ENCODE assay signal across 8 mouse cellular contexts in genomic region chr14:31384366-31385323, GRCm38 (mm10). TPM values are rescaled to one million over a fixed set of nuclear protein-coding genes. Genes with fewer than 3 reads are reported as not detected.
DNase-seq lines count a peak whose midpoint lies in the region; ATAC-seq and TF ChIP-seq lines count a peak whose summit lies in the region.

No protein-coding gene starts in this region.

- peak; percentile 82 for DNase-seq in brain, adult 2 months (ENCODE audit: low read depth, low spot score)
- DNase-seq in liver, postnatal 0 days, result peak; percentile 55
- DNase-seq in ovary, postnatal 14 days (ENCODE audit: low spot score), result no peak

- no peak overlapping the region for H3K4me3 ChIP-seq in liver, embryonic 15.5 days (replicated peaks)
- H3K4me3 ChIP-seq in liver, embryonic 12.5 days, result no peak overlapping the region
- no peak overlapping the region for H3K4me3 ChIP-seq in heart, embryonic 16.5 days (ENCODE audit: low read length)
- H3K4me3 ChIP-seq in liver, postnatal 0 days (ENCODE audit: low read depth, low read length), result no peak overlapping the region
- no peak overlapping the region for H3K4me3 ChIP-seq in forebrain, embryonic 12.5 days (replicated peaks)
- no peak overlapping the region for H3K4me3 ChIP-seq in forebrain, embryonic 15.5 days

- no peaks in the 10 kb centered on the region for H3K27me3 ChIP-seq in liver, embryonic 15.5 days
- H3K27me3 ChIP-seq in liver, embryonic 12.5 days (replicated peaks), result no peaks in the 10 kb centered on the region
- no peaks in the 10 kb centered on the region for H3K27me3 ChIP-seq in heart, embryonic 16.5 days (ENCODE audit: control insufficient read depth, insufficient read depth, low read length)
- no peaks in the 10 kb centered on the region for H3K27me3 ChIP-seq in liver, postnatal 0 days (ENCODE audit: insufficient read depth, low read length)
- H3K27me3 ChIP-seq in forebrain, embryonic 12.5 days, result no peaks in the 10 kb centered on the region
- no peaks in the 10 kb centered on the region for H3K27me3 ChIP-seq in forebrain, embryonic 15.5 days

- no peak overlapping the region for H3K9ac ChIP-seq in liver, embryonic 15.5 days
- no peak overlapping the region for H3K9ac ChIP-seq in liver, embryonic 12.5 days
- H3K9ac ChIP-seq in heart, embryonic 16.5 days (ENCODE audit: low read length), result no peak overlapping the region
- no peak overlapping the region for H3K9ac ChIP-seq in liver, postnatal 0 days (replicated peaks)
- H3K9ac ChIP-seq in forebrain, embryonic 12.5 days, result no peak overlapping the region
- no peak overlapping the region for H3K9ac ChIP-seq in forebrain, embryonic 15.5 days (replicated peaks)

- peaks cover 11% of the 10 kb centered on the region; the same call in 1 of the 2 replicates for H3K36me3 ChIP-seq in liver, embryonic 15.5 days (replicated peaks)
- H3K36me3 ChIP-seq in liver, embryonic 12.5 days, result no peaks in the 10 kb centered on the region; the same call in 1 of the 2 replicates
- no peaks in the 10 kb centered on the region for H3K36me3 ChIP-seq in heart, embryonic 16.5 days (ENCODE audit: control insufficient read depth, insufficient read depth)
- peaks cover 28% of the 10 kb centered on the region for H3K36me3 ChIP-seq in liver, postnatal 0 days (replicated peaks; ENCODE audit: insufficient read depth, low read length)
- no peaks in the 10 kb centered on the region; the same call in 1 of the 2 replicates for H3K36me3 ChIP-seq in forebrain, embryonic 12.5 days (replicated peaks)
- H3K36me3 ChIP-seq in forebrain, embryonic 15.5 days, result 0 out of 2 replicates have a peak, but pooled peaks cover 4% of the 10 kb centered on the region

- no peak overlapping the region for H3K4me2 ChIP-seq in liver, embryonic 15.5 days
- H3K4me2 ChIP-seq in liver, embryonic 12.5 days, result no peak overlapping the region
- no peak overlapping the region for H3K4me2 ChIP-seq in heart, embryonic 16.5 days (ENCODE audit: low read depth, low read length)
- no peak overlapping the region for H3K4me2 ChIP-seq in liver, postnatal 0 days (ENCODE audit: low read depth, low read length)
- H3K4me2 ChIP-seq in forebrain, embryonic 12.5 days, result no peak overlapping the region
- no peak overlapping the region for H3K4me2 ChIP-seq in forebrain, embryonic 15.5 days (replicated peaks)

- no peak for TF ChIP-seq EP300 in liver, postnatal 0 days (IDR thresholded peaks at IDR 0.05; ENCODE audit: low read depth)

- WGBS in liver, embryonic 15.5 days (ENCODE audit: insufficient replicate concordance), result 62% methylated on average over 13 of the region's 13 CpGs
- 67% methylated on average over 13 of the region's 13 CpGs for WGBS in liver, embryonic 12.5 days (ENCODE audit: insufficient replicate concordance)
- 49% methylated on average over 13 of the region's 13 CpGs for WGBS in heart, embryonic 16.5 days
- WGBS in liver, postnatal 0 days (ENCODE audit: insufficient replicate concordance), result 62% methylated on average over 13 of the region's 13 CpGs
- 78% methylated on average over 13 of the region's 13 CpGs for WGBS in forebrain, embryonic 12.5 days
- WGBS in forebrain, embryonic 15.5 days, result 69% methylated on average over 13 of the region's 13 CpGs

- H3K4me1 ChIP-seq in liver, embryonic 15.5 days (replicated peaks), result peaks cover 20% of the 10 kb centered on the region
- H3K4me1 ChIP-seq in liver, embryonic 12.5 days, result peaks cover 26% of the 10 kb centered on the region
- H3K4me1 ChIP-seq in heart, embryonic 16.5 days (ENCODE audit: control insufficient read depth, insufficient read depth, low read length), result peaks cover 32% of the 10 kb centered on the region
- peaks cover 16% of the 10 kb centered on the region for H3K4me1 ChIP-seq in liver, postnatal 0 days (ENCODE audit: insufficient read depth)
- H3K4me1 ChIP-seq in forebrain, embryonic 12.5 days, result peaks cover 8% of the 10 kb centered on the region; the same call in 1 of the 2 replicates
- no peaks in the 10 kb centered on the region for H3K4me1 ChIP-seq in forebrain, embryonic 15.5 days

- no peaks in the 10 kb centered on the region for H3K9me3 ChIP-seq in liver, embryonic 15.5 days (replicated peaks)
- no peaks in the 10 kb centered on the region for H3K9me3 ChIP-seq in liver, embryonic 12.5 days (replicated peaks)
- H3K9me3 ChIP-seq in heart, embryonic 16.5 days (replicated peaks; ENCODE audit: control insufficient read depth, low read length), result no peaks in the 10 kb centered on the region; the same call in 1 of the 2 replicates
- no peaks in the 10 kb centered on the region for H3K9me3 ChIP-seq in liver, postnatal 0 days (ENCODE audit: low read length)
- no peaks in the 10 kb centered on the region for H3K9me3 ChIP-seq in forebrain, embryonic 12.5 days
- H3K9me3 ChIP-seq in forebrain, embryonic 15.5 days, result no peaks in the 10 kb centered on the region

- TF ChIP-seq CTCF in liver, postnatal 0 days (IDR thresholded peaks at IDR 0.05; ENCODE audit: low read depth), result peak; percentile 14; the same call in 1 of the 2 replicates

- ATAC-seq in liver, embryonic 15.5 days (ENCODE audit: insufficient read depth), result no peak
- ATAC-seq in liver, embryonic 12.5 days, result no peak
- ATAC-seq in heart, embryonic 16.5 days (replicated peaks; ENCODE audit: extremely low read depth, insufficient read depth, low FRiP score), result 0 out of 2 replicates have a peak, but pooled peaks have one; percentile 5
- ATAC-seq in liver, postnatal 0 days, result peak; percentile 16; the same call in 1 of the 2 replicates
- no peak for ATAC-seq in forebrain, embryonic 12.5 days (ENCODE audit: low FRiP score)
- no peak for ATAC-seq in forebrain, embryonic 15.5 days (replicated peaks)

- 0 out of 2 replicates have a peak overlapping the region, but pooled peaks have one; percentile 6 for H3K27ac ChIP-seq in liver, embryonic 15.5 days (replicated peaks)
- no peak overlapping the region for H3K27ac ChIP-seq in liver, embryonic 12.5 days
- H3K27ac ChIP-seq in heart, embryonic 16.5 days (ENCODE audit: low read length), result peak overlapping the region; percentile 61; the same call in 1 of the 2 replicates
- peak overlapping the region; percentile 55; the same call in 1 of the 2 replicates for H3K27ac ChIP-seq in liver, postnatal 0 days (ENCODE audit: low read depth)
- H3K27ac ChIP-seq in forebrain, embryonic 12.5 days, result no peak overlapping the region
- H3K27ac ChIP-seq in forebrain, embryonic 15.5 days (replicated peaks), result no peak overlapping the region

RNA-seq across cellular contexts. Expression of gene Capn7, which starts 48.2 kb away (rescaled TPM):
- 16.4 and 16.8 TPM in 2 replicates for polyA plus RNA-seq in liver, embryonic 15.5 days (2015; fragmentation: Nextera tagmentation; extraction: Ambion mirVana)
- 24.1 and 24.5 TPM in 2 replicates for polyA plus RNA-seq in liver, embryonic 12.5 days (2016; fragmentation: Nextera tagmentation; extraction: Ambion mirVana)
- polyA plus RNA-seq in heart, embryonic 16.5 days (2015; fragmentation: Nextera tagmentation; extraction: Ambion mirVana), result 40.3 and 41.9 TPM in 2 replicates
- polyA plus RNA-seq in liver, postnatal 0 days (2015; fragmentation: Nextera tagmentation; extraction: Ambion mirVana), result 10.3 and 12.4 TPM in 2 replicates
- polyA plus RNA-seq in forebrain, embryonic 12.5 days (2016; fragmentation: Nextera tagmentation; extraction: Ambion mirVana), result 46.8 and 47.5 TPM in 2 replicates
- polyA plus RNA-seq in forebrain, embryonic 15.5 days (2015; fragmentation: Nextera tagmentation; extraction: Ambion mirVana), result 61.3 and 66.1 TPM in 2 replicates

RNA-seq across cellular contexts. Expression of gene Sh3bp5, which starts 51.2 kb away (rescaled TPM):
- polyA plus RNA-seq in liver, embryonic 15.5 days (2015; fragmentation: Nextera tagmentation; extraction: Ambion mirVana), result 16.9 and 21.5 TPM in 2 replicates
- polyA plus RNA-seq in liver, embryonic 12.5 days (2016; fragmentation: Nextera tagmentation; extraction: Ambion mirVana), result 13.8 and 15.1 TPM in 2 replicates
- polyA plus RNA-seq in heart, embryonic 16.5 days (2015; fragmentation: Nextera tagmentation; extraction: Ambion mirVana), result 25.8 and 26.4 TPM in 2 replicates
- polyA plus RNA-seq in liver, postnatal 0 days (2015; fragmentation: Nextera tagmentation; extraction: Ambion mirVana), result 29.7 and 31.8 TPM in 2 replicates
- polyA plus RNA-seq in forebrain, embryonic 12.5 days (2016; fragmentation: Nextera tagmentation; extraction: Ambion mirVana), result 37.7 and 39.1 TPM in 2 replicates
- 111 and 115 TPM in 2 replicates for polyA plus RNA-seq in forebrain, embryonic 15.5 days (2015; fragmentation: Nextera tagmentation; extraction: Ambion mirVana)

Comparison
In these comparisons a context has a peak if more than half of its experiments do, and no peak if none do; other contexts are left out.
1. ATAC-seq: peak in heart, embryonic 16.5 days (single experiment) and liver, postnatal 0 days (single experiment); none in liver, embryonic 15.5 days (single experiment), liver, embryonic 12.5 days (single experiment), forebrain, embryonic 12.5 days (single experiment) and forebrain, embryonic 15.5 days (single experiment).
2. H3K27ac ChIP-seq: peak in liver, embryonic 15.5 days (single experiment), heart, embryonic 16.5 days (single experiment) and liver, postnatal 0 days (single experiment); none in liver, embryonic 12.5 days (single experiment), forebrain, embryonic 12.5 days (single experiment) and forebrain, embryonic 15.5 days (single experiment).